Mouse (Mus musculus) lung, postnatal 14 days (tissue): Measurements from ENCODE around the gene Zbtb1.

Source experiments
- DNase-seq: peaks from one replicate; pipeline ENCODE4 v3.0.0; 2021

The Zbtb1 gene

GRCm38 (mm10) chr12:76369206-76369977 is 674 bp upstream of the Zbtb1 start, which contains the start of gene Zbtb25:
Gene Zbtb25 (minus strand): TSS chr12:76369602.
- DNase-seq = peak; percentile 78

- peak; percentile 81 for DNase-seq
Measured at GRCm38 (mm10) chr12:76370831-76371571, 935 bp downstream of the Zbtb1 start.

GRCm38 (mm10) chr12:76372046-76372445 is 2.0 kb downstream of the Zbtb1 start:
- no peak for DNase-seq

- DNase-seq = no peak
Measured at GRCm38 (mm10) chr12:76372881-76373818, 3.1 kb downstream of the Zbtb1 start.

GRCm38 (mm10) chr12:76373991-76374390 is 3.9 kb downstream of the Zbtb1 start:
- no peak for DNase-seq

- no peak for DNase-seq
Measured at GRCm38 (mm10) chr12:76374911-76375310, 4.8 kb downstream of the Zbtb1 start.

- DNase-seq = no peak
Measured at GRCm38 (mm10) chr12:76375506-76375905, 5.4 kb downstream of the Zbtb1 start.

- peak; percentile 37 for DNase-seq
Measured at GRCm38 (mm10) chr12:76376649-76377048, 6.6 kb downstream of the Zbtb1 start.

GRCm38 (mm10) chr12:76377059-76377458 is 7.0 kb downstream of the Zbtb1 start:
- no peak for DNase-seq

- DNase-seq = no peak
Measured at GRCm38 (mm10) chr12:76377726-76378125, 7.7 kb downstream of the Zbtb1 start.

- no peak for DNase-seq
Measured at GRCm38 (mm10) chr12:76378556-76378955, 8.5 kb downstream of the Zbtb1 start.

- no peak for DNase-seq
Measured at GRCm38 (mm10) chr12:76380151-76380550, 10.1 kb downstream of the Zbtb1 start.

GRCm38 (mm10) chr12:76385342-76385741 is 15.3 kb downstream of the Zbtb1 start:
- DNase-seq = no peak

GRCm38 (mm10) chr12:76388794-76389193 is 18.7 kb downstream of the Zbtb1 start:
- DNase-seq = no peak

- DNase-seq = no peak
Measured at GRCm38 (mm10) chr12:76391595-76392271, 21.7 kb downstream of the Zbtb1 start.

- DNase-seq = no peak
Measured at GRCm38 (mm10) chr12:76392979-76393378, 22.9 kb downstream of the Zbtb1 start.

GRCm38 (mm10) chr12:76397281-76397680 is 27.2 kb downstream of the Zbtb1 start:
- no peak for DNase-seq

GRCm38 (mm10) chr12:76401674-76402073 is 31.6 kb downstream of the Zbtb1 start:
- DNase-seq = no peak

- DNase-seq = no peak
Measured at GRCm38 (mm10) chr12:76402991-76403885, 33.2 kb downstream of the Zbtb1 start.

- DNase-seq = peak; percentile 100
Measured at GRCm38 (mm10) chr12:76403886-76404537, 33.9 kb downstream of the Zbtb1 start, which contains the start of gene Hspa2. Gene Hspa2 (plus strand): TSS chr12:76404176.

GRCm38 (mm10) chr12:76404836-76405182 is 34.7 kb downstream of the Zbtb1 start:
- no peak for DNase-seq
